Mouse (Mus musculus) liver, embryonic 12.5 days (tissue): ENCODE results near the gene Rnf183. TPM values are rescaled to one million over a fixed set of nuclear protein-coding genes. Genes with fewer than 3 reads are reported as not detected.

Source experiments
- ATAC-seq: fragments of 200-750 bp; cut with Nextera tagmentation; 2 replicates; pipeline ENCODE4 v1.8.0; 2017; ENCODE audit warnings: moderate number of reproducible peaks, mild to moderate bottlenecking, moderate library complexity
- H3K27ac ChIP-seq: fragments of 300-500 bp; sonication (generic); 2 replicates; pipeline ENCODE4 v1.5.1; 2016; ENCODE audit warnings: mild to moderate bottlenecking
- H3K27me3 ChIP-seq: fragments of 300-500 bp; sonication (generic); replicated peaks from 2 replicates; pipeline ENCODE4 v1.6.1; 2016; ENCODE audit warnings: mild to moderate bottlenecking, moderate library complexity
- H3K36me3 ChIP-seq: fragments of 300-500 bp; sonication (generic); 2 replicates; pipeline ENCODE4 v1.6.1; 2016; ENCODE audit warnings: mild to moderate bottlenecking, moderate library complexity
- H3K4me1 ChIP-seq: fragments of 300-500 bp; sonication (generic); 2 replicates; pipeline ENCODE4 v1.6.1; 2016
- H3K4me2 ChIP-seq: fragments of 300-500 bp; sonication (generic); 2 replicates; pipeline ENCODE4 v1.6.1; 2016; ENCODE audit warnings: mild to moderate bottlenecking, moderate library complexity
- H3K4me3 ChIP-seq: fragments of 300-500 bp; sonication (generic); 2 replicates; pipeline ENCODE4 v1.5.1; 2016; ENCODE audit warnings: mild to moderate bottlenecking, moderate library complexity
- H3K9ac ChIP-seq: fragments of 300-500 bp; sonication (generic); 2 replicates; pipeline ENCODE4 v1.6.1; 2016; ENCODE audit warnings: mild to moderate bottlenecking, moderate library complexity
- H3K9me3 ChIP-seq: fragments of 300-500 bp; sonication (generic); replicated peaks from 2 replicates; pipeline ENCODE4 v1.6.1; 2016; ENCODE audit warnings: mild to moderate bottlenecking, moderate library complexity
- WGBS: fragments of 180-500 bp; shearing (Covaris S2); methylation state at CpG from one replicate; pipeline ENCODE4 v1.1.7; 2016; ENCODE audit not compliant: insufficient replicate concordance; 5-methylcytosine and 5-hydroxymethylcytosine counted together
- polyA plus RNA-seq: library from polyadenylated mRNA; unstranded; fragments of >200 nt; fragmentation: Nextera tagmentation; extraction: Ambion mirVana; gene quantifications from 2 replicates; pipeline ENCODE4 v1.2.1, GENCODE M21; 2016

Gene Rnf183
- polyA plus RNA-seq, 1 experiment from 2014 or later = not detected

DNA sequence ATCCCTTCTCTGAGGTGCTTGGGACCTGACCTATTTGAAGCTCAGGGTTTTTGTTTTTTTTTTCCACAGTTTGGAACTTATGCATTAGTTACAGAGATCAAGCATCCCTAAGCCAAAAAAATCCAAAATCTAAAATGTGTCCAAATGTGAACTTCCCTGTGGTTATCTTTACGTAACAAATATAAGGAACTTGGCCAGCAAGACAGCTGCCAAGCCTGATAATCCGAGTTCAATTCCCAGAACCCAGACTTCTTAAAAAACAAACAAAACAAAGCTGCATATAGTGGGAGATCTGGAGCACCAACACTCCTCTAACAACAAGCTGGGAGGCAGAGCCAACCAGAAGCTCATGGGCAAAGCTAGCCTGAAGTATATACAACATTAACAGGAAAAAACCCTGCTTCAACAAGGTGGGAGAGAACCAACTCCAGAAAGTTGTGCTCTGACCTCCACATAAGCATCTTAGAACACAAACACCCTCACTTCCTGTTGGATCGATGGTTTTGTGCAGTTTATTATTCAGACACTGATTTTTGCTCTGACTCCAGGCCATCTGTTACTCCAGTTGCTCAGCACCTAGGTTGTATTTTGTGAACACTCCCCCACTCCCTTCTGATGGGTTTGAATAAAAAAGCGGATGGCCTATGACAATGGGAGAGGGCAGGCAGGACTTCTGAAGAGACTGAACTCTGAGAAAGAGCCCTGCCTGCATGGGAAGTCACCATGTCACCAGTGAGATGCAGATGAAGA is 37.3 kb downstream of the Rnf183 start:
- 69% methylated on average over 4 of the region's 4 CpGs for WGBS
- Histone ChIP-seq H3K4me2 (no peak overlapping the region), H3K27ac (no peak overlapping the region), H3K36me3 (peaks cover 89% of the 10 kb centered on the region), H3K4me1 (peaks cover 9% of the 10 kb centered on the region; the same call in 1 of the 2 replicates), H3K9ac (no peak overlapping the region), H3K4me3 (no peak overlapping the region), H3K9me3 (no peaks in the 10 kb centered on the region), H3K27me3 (no peaks in the 10 kb centered on the region)
- ATAC-seq = no peak

DNA sequence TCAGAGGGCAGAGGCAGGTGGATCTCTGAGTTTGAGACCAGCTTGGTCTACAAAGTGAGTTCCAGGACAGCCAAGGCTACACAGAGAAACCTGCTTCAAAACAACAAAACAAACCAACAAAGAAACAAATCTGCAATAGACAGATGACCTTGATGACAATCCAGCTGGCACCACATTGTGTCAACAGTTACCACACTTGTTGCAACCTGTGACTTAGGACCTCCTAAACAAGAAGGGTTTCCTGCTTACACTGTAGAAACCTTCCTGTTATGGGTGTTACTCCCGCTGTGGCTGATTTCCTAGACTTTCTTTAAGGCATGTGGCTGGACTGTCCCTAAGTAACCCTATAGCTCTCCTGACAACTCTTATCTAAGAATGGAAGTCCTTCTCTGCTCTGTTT is 39.2 kb downstream of the Rnf183 start:
- ATAC-seq = no peak
- Histone ChIP-seq H3K9me3 (no peaks in the 10 kb centered on the region), H3K27ac (no peak overlapping the region), H3K4me1 (peaks cover 1% of the 10 kb centered on the region; the same call in 1 of the 2 replicates), H3K27me3 (no peaks in the 10 kb centered on the region), H3K4me3 (no peak overlapping the region), H3K36me3 (peaks cover 89% of the 10 kb centered on the region), H3K9ac (no peak overlapping the region), H3K4me2 (no peak overlapping the region)
- 80% methylated on average over 1 of the region's 1 CpGs for WGBS

DNA sequence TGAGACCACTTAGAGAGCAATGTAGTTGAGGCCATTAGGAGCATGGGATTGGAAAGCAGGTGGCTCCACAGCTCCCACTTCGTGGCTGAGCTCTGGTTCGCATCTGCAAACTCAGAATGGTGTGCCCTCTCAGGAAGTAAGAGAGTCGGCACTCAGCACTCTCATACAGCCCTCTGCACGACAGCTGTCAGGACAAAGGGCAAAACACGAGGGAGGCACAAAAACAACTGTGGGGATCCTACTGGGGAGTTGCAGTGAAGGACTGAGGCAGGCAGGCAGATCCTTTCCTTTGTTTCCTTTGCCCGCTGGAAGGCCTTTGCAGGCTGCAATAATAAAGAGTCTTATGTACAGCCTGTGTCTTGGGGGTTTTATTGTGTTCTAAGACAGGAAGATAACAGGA is 41.6 kb downstream of the Rnf183 start:
- 73% methylated on average over 6 of the region's 6 CpGs for WGBS
- Histone ChIP-seq H3K4me3 (no peak overlapping the region), H3K36me3 (peaks cover 91% of the 10 kb centered on the region), H3K4me1 (peaks cover 14% of the 10 kb centered on the region), H3K27me3 (no peaks in the 10 kb centered on the region), H3K9me3 (no peaks in the 10 kb centered on the region), H3K4me2 (no peak overlapping the region), H3K27ac (no peak overlapping the region), H3K9ac (no peak overlapping the region)
- no peak for ATAC-seq

DNA sequence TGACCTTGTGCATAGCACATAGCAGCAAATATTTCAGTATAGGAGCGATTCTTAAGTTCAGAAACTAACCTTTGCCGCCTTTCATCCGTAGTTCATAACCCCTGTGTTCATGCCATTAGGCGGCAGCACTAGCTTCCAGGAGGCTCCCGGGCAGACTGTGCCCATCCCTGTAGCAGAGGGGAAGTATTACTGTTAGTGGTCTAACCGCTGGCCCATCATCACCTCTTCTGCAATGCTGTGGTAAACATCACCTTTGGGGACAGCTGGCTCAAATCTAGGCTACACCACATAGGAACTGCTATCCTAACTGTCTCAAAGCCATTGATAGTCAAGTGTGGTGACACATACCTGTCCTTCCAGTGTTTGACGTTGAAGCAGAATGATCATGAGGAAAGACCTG is 43.2 kb downstream of the Rnf183 start:
- no peak overlapping the region for H3K27ac ChIP-seq
- H3K36me3 ChIP-seq = peaks cover 87% of the 10 kb centered on the region
- no peak overlapping the region for H3K4me2 ChIP-seq
- no peak overlapping the region for H3K9ac ChIP-seq
- no peak overlapping the region for H3K4me3 ChIP-seq
- H3K4me1 ChIP-seq = peaks cover 14% of the 10 kb centered on the region
- WGBS = 77% methylated on average over 7 of the region's 7 CpGs
- H3K27me3 ChIP-seq = no peaks in the 10 kb centered on the region
- no peak for ATAC-seq
- H3K9me3 ChIP-seq = no peaks in the 10 kb centered on the region

DNA sequence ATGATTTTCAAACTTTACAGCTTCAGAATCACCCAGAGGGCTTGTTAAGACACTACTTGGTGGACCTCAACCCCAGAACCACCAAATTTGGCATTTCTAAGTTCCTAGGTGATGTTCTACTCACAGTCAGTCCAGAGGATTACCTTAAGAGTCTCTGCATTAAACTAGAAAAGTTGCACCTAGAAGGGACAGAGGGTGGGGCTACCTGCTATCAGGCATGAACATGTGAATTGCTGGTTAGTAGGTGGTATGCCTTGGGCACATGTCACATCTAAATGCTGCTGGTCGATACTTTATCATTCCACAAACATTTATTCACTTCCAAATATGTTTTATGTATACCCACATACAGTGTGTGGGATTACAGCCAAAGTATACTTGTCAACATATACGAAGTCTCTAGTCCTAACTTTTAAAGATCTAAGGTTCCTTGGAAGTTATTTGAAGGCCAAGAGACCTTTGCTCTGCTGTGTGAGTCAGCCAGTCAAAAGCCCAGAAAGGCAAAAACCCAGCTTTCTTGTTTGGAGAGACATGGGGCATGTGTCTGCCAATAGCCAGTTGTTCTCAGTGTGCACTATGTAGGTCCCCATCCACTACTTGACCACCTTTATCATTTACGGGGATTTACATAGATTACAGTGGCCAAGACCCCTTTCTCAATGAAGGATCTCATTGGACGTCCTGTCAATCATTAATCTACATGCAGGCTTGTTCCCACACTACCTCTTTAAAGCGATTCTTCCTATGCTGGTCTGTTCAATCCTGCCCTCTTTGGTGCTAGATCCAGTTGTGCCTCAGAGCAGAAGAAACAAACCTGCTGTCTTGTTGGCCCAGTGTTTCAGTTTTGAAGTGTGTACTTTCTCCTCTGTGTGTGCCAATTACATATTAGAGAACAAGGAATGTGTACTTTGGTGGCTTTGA is 45.2 kb downstream of the Rnf183 start:
- Histone ChIP-seq H3K4me2 (no peak overlapping the region), H3K27ac (no peak overlapping the region), H3K9ac (no peak overlapping the region), H3K9me3 (no peaks in the 10 kb centered on the region), H3K4me3 (no peak overlapping the region), H3K4me1 (peaks cover 14% of the 10 kb centered on the region), H3K27me3 (no peaks in the 10 kb centered on the region), H3K36me3 (peaks cover 83% of the 10 kb centered on the region)
- 62% methylated on average over 5 of the region's 5 CpGs for WGBS
- peak; percentile 59 for ATAC-seq

DNA sequence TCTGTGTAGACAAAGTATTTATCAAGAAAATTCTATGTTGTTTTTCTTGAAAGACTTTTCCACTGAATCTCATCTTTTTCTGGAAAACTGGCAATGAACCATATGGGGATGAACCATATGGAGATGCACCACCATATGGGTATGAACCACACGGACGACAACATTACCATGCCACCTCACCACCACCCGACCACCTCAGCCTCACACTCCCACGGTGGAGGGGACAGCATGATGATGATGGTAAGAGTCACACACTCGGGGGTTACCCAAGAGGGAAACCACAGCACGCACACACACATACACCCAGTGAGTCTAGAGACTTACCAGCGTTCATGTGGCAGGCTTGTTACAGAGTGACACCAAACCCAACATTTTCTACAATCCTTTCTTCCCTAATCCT is 49.6 kb downstream of the Rnf183 start:
- 80% methylated on average over 7 of the region's 7 CpGs for WGBS
- no peak overlapping the region for H3K27ac ChIP-seq
- no peaks in the 10 kb centered on the region for H3K9me3 ChIP-seq
- no peak for ATAC-seq
- peaks cover 50% of the 10 kb centered on the region for H3K36me3 ChIP-seq
- no peak overlapping the region for H3K4me3 ChIP-seq
- H3K4me1 ChIP-seq = peaks cover 25% of the 10 kb centered on the region
- H3K4me2 ChIP-seq = no peak overlapping the region
- no peaks in the 10 kb centered on the region for H3K27me3 ChIP-seq
- H3K9ac ChIP-seq = no peak overlapping the region

DNA sequence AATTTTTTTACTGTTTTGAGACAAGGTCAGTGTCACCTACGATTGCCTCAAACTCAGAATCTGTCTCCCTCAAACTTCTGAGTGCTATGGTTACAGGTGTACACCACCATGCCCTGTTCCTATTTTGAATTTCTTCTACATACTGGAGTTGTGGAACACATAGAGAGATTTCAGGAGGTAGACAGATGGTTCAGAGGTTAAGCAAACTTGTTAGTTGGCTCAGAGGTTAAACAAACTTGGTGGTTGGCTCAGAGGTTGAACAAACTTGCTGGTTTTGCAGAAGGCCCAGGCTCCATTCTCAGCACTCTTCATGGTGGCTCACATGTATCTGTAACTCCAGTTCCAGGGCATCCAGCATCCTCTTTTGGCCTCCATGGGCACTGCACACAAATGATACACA is 50.9 kb downstream of the Rnf183 start:
- Histone ChIP-seq H3K27ac (no peak overlapping the region), H3K9me3 (no peaks in the 10 kb centered on the region), H3K27me3 (no peaks in the 10 kb centered on the region), H3K9ac (no peak overlapping the region), H3K4me3 (no peak overlapping the region), H3K36me3 (peaks cover 37% of the 10 kb centered on the region), H3K4me2 (no peak overlapping the region), H3K4me1 (peaks cover 17% of the 10 kb centered on the region)
- peak; percentile 53 for ATAC-seq
- 82% methylated on average over 1 of the region's 1 CpGs for WGBS

DNA sequence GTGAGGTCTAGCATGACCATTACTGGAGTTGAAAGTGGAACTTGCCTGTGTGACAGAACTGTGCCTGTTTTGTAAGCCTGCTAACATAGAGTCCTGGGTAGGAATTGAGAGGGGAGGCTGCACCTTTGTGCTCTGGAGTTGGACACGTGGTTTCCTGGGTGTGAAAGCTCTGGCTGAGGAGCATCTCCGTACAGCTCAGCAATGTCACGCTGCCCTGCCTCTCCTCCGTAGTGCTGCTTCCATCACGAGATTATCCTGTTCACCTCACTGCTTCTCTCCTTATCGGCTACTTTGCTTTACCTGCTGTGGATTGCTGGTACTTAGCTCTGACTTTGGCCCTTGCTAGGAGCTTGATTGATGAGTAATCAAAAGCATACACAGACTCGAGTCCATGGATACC is 51.3 kb downstream of the Rnf183 start:
- 62% methylated on average over 7 of the region's 7 CpGs for WGBS
- peak; percentile 56 for ATAC-seq
- H3K9ac ChIP-seq = no peak overlapping the region
- H3K4me2 ChIP-seq = peak overlapping the region; percentile 7; the same call in 1 of the 2 replicates
- H3K9me3 ChIP-seq = no peaks in the 10 kb centered on the region
- peaks cover 33% of the 10 kb centered on the region for H3K36me3 ChIP-seq
- H3K27me3 ChIP-seq = no peaks in the 10 kb centered on the region
- H3K27ac ChIP-seq = 0 out of 2 replicates have a peak overlapping the region, but pooled peaks have one; percentile 31
- H3K4me1 ChIP-seq = peaks cover 21% of the 10 kb centered on the region
- no peak overlapping the region for H3K4me3 ChIP-seq

DNA sequence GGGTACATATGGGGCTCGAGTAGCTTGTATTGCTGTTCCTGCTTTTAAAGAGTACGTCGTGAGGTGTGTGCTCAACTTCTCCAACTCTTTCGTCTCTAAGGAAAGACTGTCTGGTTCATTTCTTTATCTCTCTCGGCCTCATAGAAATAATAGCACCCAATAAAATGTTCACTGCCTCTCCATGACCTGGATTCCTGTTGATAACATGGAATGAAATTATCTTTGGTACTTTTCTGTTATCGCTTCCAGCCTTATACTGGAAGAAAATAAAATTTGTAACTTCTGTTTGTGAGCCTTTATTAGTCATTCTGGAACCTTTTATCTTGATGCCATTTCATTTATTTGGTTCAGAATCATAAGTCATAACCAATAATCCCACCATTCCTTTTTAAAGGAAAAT is 51.8 kb downstream of the Rnf183 start:
- Histone ChIP-seq H3K4me1 (peaks cover 27% of the 10 kb centered on the region), H3K4me2 (no peak overlapping the region), H3K9ac (no peak overlapping the region), H3K27me3 (no peaks in the 10 kb centered on the region), H3K36me3 (peaks cover 28% of the 10 kb centered on the region), H3K27ac (no peak overlapping the region), H3K4me3 (no peak overlapping the region), H3K9me3 (no peaks in the 10 kb centered on the region)
- 66% methylated on average over 6 of the region's 6 CpGs for WGBS
- no peak for ATAC-seq

DNA sequence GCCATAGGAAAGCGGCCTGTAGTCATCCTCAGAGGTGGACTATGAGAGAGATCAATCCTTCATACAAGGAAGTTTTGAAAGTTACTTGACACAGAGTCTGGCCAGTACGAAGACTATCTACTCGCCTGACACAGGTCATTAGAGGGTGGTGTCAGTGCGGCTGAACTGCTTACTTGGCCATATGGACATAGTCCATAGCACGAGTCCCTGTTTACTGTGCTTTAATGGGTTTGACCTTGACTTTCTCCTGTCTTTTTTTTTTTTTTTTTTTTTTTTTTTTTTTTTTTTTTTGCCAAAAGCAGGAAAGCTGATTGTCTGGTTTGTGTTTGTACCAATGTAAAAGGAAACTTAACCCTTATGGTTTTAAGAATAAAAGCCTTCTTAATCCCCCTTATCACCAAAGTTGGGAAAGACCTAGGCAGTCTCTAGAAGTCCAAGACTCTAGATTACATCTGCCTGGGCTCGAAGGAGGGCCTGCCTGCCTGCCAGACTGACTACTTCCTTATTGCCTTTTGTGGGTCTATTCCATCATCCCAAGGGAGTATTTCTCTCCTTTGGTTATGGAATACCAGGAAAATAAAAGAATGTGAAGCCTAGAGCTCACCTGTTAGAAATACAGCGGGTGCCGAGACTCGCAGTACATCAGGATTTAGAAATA is 55.2 kb downstream of the Rnf183 start:
- no peak for ATAC-seq
- no peak overlapping the region for H3K4me3 ChIP-seq
- H3K9me3 ChIP-seq = no peaks in the 10 kb centered on the region
- no peak overlapping the region for H3K27ac ChIP-seq
- H3K4me2 ChIP-seq = no peak overlapping the region
- no peaks in the 10 kb centered on the region for H3K27me3 ChIP-seq
- peaks cover 3% of the 10 kb centered on the region; the same call in 1 of the 2 replicates for H3K36me3 ChIP-seq
- WGBS = 70% methylated on average over 9 of the region's 9 CpGs
- H3K9ac ChIP-seq = no peak overlapping the region
- peaks cover 37% of the 10 kb centered on the region for H3K4me1 ChIP-seq
